ENCODE assay signal across 7 mouse cellular contexts in the genomic region with DNA sequence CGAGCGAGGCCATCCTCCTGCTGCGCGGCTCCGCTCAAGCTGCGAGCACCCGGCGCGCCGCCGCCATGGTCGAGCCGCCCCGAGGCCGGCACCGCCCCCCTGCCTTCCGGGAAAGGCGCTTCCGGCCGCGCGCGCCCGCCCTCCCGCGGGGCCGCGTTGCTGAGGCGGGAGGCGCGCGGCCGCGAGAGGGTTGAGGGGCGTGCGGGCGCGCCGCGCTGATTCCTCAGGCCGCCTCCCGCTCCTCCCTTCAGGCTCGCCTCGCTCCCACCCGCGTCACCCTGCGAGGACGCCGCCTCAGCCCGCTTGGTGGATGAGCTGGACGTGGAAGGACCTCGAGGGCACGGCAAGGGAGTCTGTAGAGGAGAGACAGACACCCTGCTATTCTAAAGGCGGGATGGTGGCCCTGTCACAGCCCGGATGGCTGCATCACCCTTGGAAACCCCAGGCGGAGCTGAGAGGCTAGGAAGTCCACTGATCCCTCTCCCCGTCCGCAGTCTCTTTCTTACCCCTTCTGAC. TPM values are rescaled to one million over a fixed set of nuclear protein-coding genes. Genes with fewer than 3 reads are reported as not detected.
DNase-seq lines count a peak whose midpoint lies in the region; ATAC-seq and TF ChIP-seq lines count a peak whose summit lies in the region.

Gene Btbd1 (minus strand): TSS at position 53 of the 516 bp plus-strand sequence.

- ATAC-seq in granulocyte monocyte progenitor cell, adult 5-6 weeks (replicated peaks; ENCODE audit: poor library complexity, severe bottlenecking), result peak; percentile 83
- ATAC-seq in limb, embryonic 11.5 days (ENCODE audit: insufficient number of reproducible peaks, low FRiP score, low TSS enrichment, low read depth), result peak; percentile 89
- ATAC-seq in midbrain, embryonic 13.5 days, result peak; percentile 93

- H3K4me3 ChIP-seq in embryonic facial prominence, embryonic 10.5 days, result peak within 1 kb of the TSS; percentile 90
- H3K4me3 ChIP-seq in limb, embryonic 11.5 days (ENCODE audit: low read depth, low read length), result peak within 1 kb of the TSS; percentile 76
- H3K4me3 ChIP-seq in midbrain, embryonic 13.5 days (replicated peaks), result peak within 1 kb of the TSS; percentile 84
- H3K4me3 ChIP-seq in small intestine, adult 2 months (ENCODE audit: low read depth, low read length), result peak within 1 kb of the TSS; percentile 80

- peaks cover 46% of the 10 kb centered on the region for H3K4me1 ChIP-seq in embryonic facial prominence, embryonic 10.5 days
- H3K4me1 ChIP-seq in limb, embryonic 11.5 days (ENCODE audit: control insufficient read depth, insufficient read depth, low read length), result 0 out of 2 replicates have a peak, but pooled peaks cover 9% of the 10 kb centered on the region
- H3K4me1 ChIP-seq in midbrain, embryonic 13.5 days (replicated peaks), result peaks cover 41% of the 10 kb centered on the region
- peaks cover 12% of the 10 kb centered on the region; the same call in 1 of the 2 replicates for H3K4me1 ChIP-seq in small intestine, adult 2 months (ENCODE audit: control insufficient read depth, insufficient read depth, insufficient read length, low read length)

- TF ChIP-seq POLR2A in small intestine, adult 2 months (IDR thresholded peaks at IDR 0.05; ENCODE audit: low read depth, low read length), result peak; percentile 62; the same call in 1 of the 2 replicates

- H3K9me3 ChIP-seq in embryonic facial prominence, embryonic 10.5 days, result no peaks in the 10 kb centered on the region
- H3K9me3 ChIP-seq in limb, embryonic 11.5 days (ENCODE audit: control insufficient read depth, low read length), result no peaks in the 10 kb centered on the region
- no peaks in the 10 kb centered on the region for H3K9me3 ChIP-seq in midbrain, embryonic 13.5 days

- H3K36me3 ChIP-seq in embryonic facial prominence, embryonic 10.5 days (replicated peaks), result no peaks in the 10 kb centered on the region
- no peaks in the 10 kb centered on the region for H3K36me3 ChIP-seq in limb, embryonic 11.5 days (ENCODE audit: control insufficient read depth, insufficient read depth, low read length)
- H3K36me3 ChIP-seq in midbrain, embryonic 13.5 days, result no peaks in the 10 kb centered on the region
- H3K36me3 ChIP-seq in small intestine, adult 2 months (ENCODE audit: control insufficient read depth, insufficient read depth, low read length), result no peaks in the 10 kb centered on the region

- TF ChIP-seq CTCF in small intestine, adult 2 months (IDR thresholded peaks at IDR 0.05; ENCODE audit: extremely low read depth, insufficient read length, insufficient replicate concordance, low read depth, low read length), result no peak

- WGBS in embryonic facial prominence, embryonic 10.5 days, result under 1% methylated on average over 58 of the region's 58 CpGs
- under 1% methylated on average over 57 of the region's 58 CpGs for WGBS in limb, embryonic 11.5 days
- under 1% methylated on average over 39 of the region's 58 CpGs for WGBS in midbrain, embryonic 13.5 days
- WGBS in small intestine, adult 2 months, result under 1% methylated on average over 56 of the region's 58 CpGs

- peak within 1 kb of the TSS; percentile 88 for H3K9ac ChIP-seq in limb, embryonic 11.5 days (ENCODE audit: low read length)
- H3K9ac ChIP-seq in midbrain, embryonic 13.5 days (replicated peaks), result peak within 1 kb of the TSS; percentile 90

- peak within 1 kb of the TSS; percentile 84 for H3K4me2 ChIP-seq in limb, embryonic 11.5 days (ENCODE audit: low read depth, severe bottlenecking)
- peak within 1 kb of the TSS; percentile 82 for H3K4me2 ChIP-seq in midbrain, embryonic 13.5 days (replicated peaks)

- peak within 1 kb of the TSS; percentile 95 for H3K27ac ChIP-seq in embryonic facial prominence, embryonic 10.5 days (replicated peaks)
- H3K27ac ChIP-seq in limb, embryonic 11.5 days (replicated peaks; ENCODE audit: low read depth, low read length), result peak within 1 kb of the TSS; percentile 89
- peak within 1 kb of the TSS; percentile 97 for H3K27ac ChIP-seq in midbrain, embryonic 13.5 days
- H3K27ac ChIP-seq in small intestine, adult 2 months (ENCODE audit: insufficient read depth, low read depth, low read length), result peak within 1 kb of the TSS; percentile 61

- peak; percentile 93 for DNase-seq in adrenal gland, adult 2 months
- DNase-seq in embryonic facial prominence, embryonic 10.5 days (ENCODE audit: low spot score), result peak; percentile 90
- DNase-seq in kidney, adult 11 months, result peak; percentile 76
- peak; percentile 88 for DNase-seq in limb, embryonic 11.5 days (ENCODE audit: low spot score)

- no peaks in the 10 kb centered on the region for H3K27me3 ChIP-seq in embryonic facial prominence, embryonic 10.5 days (replicated peaks; ENCODE audit: low read depth, poor library complexity, severe bottlenecking)
- H3K27me3 ChIP-seq in limb, embryonic 11.5 days (ENCODE audit: control insufficient read depth, insufficient read depth, low read length), result no peaks in the 10 kb centered on the region
- no peaks in the 10 kb centered on the region for H3K27me3 ChIP-seq in midbrain, embryonic 13.5 days
- no peaks in the 10 kb centered on the region for H3K27me3 ChIP-seq in small intestine, adult 2 months (ENCODE audit: control insufficient read depth, insufficient read depth, low read length)

RNA-seq across cellular contexts. Expression of gene Btbd1, which starts in this region (rescaled TPM):
- total RNA-seq in adrenal gland, adult 2 months (2021), result 100 to 1,000 TPM; 118 to 159 TPM
- 65.2 and 71.1 TPM in 2 replicates for polyA plus RNA-seq in adrenal gland, adult 2 months (2012; rRNA removed)
- 56.2 and 58.9 TPM in 2 replicates for polyA plus RNA-seq in embryonic facial prominence, embryonic 10.5 days (2016; fragmentation: Nextera tagmentation; extraction: Ambion mirVana)
- total RNA-seq in granulocyte monocyte progenitor cell, adult 5-6 weeks (2014; fragmentation: Nextera tagmentation), result 37.4 and 79.2 TPM in 2 replicates
- 87.9 and 103 TPM in 2 replicates for total RNA-seq in granulocyte monocyte progenitor cell, adult 5-6 weeks (2017)
- 74.0 and 76.0 TPM in 2 replicates for polyA plus RNA-seq in limb, embryonic 11.5 days (2014; fragmentation: Nextera tagmentation; extraction: Ambion mirVana)
- polyA plus RNA-seq in midbrain, embryonic 13.5 days (2015; fragmentation: Nextera tagmentation; extraction: Ambion mirVana), result 90.1 and 93.6 TPM in 2 replicates
- 12.0 and 18.3 TPM in 2 replicates for polyA plus RNA-seq in small intestine, adult 2 months (2012; rRNA removed)

Comparison
In these comparisons a context has a peak if more than half of its experiments do, and no peak if none do; other contexts are left out.
1. Peak in every context shown above with its lines: DNase-seq, ATAC-seq, H3K4me3 ChIP-seq and H3K27ac ChIP-seq.